Mouse (Mus musculus) left cerebral cortex, postnatal 36 days (tissue): ENCODE measurements around the gene Tbc1d17. TPM values are rescaled to one million over a fixed set of nuclear protein-coding genes. Genes with fewer than 3 reads are reported as not detected.
A peak's percentile ranks its signal among the peaks of the same experiment; 100 is the strongest.
"Not testable (repeated sequence)": the region's sequence is repeated elsewhere in the genome, so short reads cannot be mapped to it uniquely, and the experiment has no call there.

Experiments used
- DNase-seq, 2 experiments: peaks; one replicate each; pipeline ENCODE4 v3.0.0; 2021 to 2022; ENCODE audit warnings: low spot score in 2 of 2, mixed read lengths in 1 of 2
- intact Hi-C: fragments of 180-260 bp; cut with DNase I; formaldehyde crosslinking; loops from one replicate; pipeline ENCODE4 v1.15.1; 2025
- total RNA-seq, 2 experiments: library from RNA; stranded (reverse); gene quantifications; 2 replicates each; pipeline ENCODE4 v1.2.3; 2021

Tbc1d17 gene
- total RNA-seq = 10 to 100 TPM; 71.9 to 75.6 TPM

DNA sequence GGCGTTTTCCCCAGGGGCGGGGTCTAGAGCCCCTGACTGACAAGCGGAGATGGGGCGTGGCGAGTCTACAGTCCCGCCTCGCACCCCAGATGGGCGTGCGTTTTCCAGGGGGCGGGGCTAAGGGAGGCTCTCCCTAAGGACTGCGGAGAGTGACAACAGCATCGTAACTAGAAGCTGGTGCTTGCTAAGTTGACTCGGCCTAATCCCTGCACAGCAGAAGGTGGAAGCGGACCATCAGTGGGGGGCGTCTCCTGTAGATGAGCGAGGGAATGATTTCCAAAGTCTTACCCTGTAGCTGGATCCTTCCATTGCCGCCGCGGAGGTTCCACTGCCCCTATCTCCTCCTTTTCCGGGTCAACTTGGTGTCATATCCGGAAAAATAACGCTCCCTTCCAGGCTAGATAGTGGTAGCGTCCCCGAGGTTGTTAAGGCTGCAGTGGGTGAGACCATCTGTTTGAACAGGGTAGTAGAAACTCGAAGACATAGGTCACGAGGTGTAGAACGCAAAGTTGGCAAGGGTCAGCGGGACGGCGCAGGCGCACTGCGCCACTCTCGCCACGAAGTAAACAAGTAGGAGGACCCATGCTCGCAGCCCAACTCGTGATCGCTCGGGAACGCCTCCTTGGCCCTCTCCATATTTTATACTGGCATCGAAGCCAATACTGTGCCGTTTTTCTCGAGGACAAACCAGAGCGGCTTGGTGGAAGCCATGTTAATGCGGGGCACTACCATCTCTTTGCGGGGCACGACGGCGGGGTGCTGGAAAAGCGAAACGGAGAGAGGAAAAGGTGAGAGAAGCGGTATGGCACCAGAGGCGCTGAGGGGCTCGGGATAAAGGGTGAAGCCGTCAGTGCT is at the start of gene Tbc1d17, which contains the start of gene Akt1s1:
Gene Tbc1d17, minus strand, starts transcription at position 519 of the 855 bp plus-strand sequence.
Gene Akt1s1, plus strand, starts transcription at position 431 of the 855 bp plus-strand sequence.
- intact Hi-C loops = loop anchor here (1.0 kb wide), 1 partner anchor 21 kb away; the partner anchor contains the start of gene Ptov1
- DNase-seq = peak; percentile 100

DNA sequence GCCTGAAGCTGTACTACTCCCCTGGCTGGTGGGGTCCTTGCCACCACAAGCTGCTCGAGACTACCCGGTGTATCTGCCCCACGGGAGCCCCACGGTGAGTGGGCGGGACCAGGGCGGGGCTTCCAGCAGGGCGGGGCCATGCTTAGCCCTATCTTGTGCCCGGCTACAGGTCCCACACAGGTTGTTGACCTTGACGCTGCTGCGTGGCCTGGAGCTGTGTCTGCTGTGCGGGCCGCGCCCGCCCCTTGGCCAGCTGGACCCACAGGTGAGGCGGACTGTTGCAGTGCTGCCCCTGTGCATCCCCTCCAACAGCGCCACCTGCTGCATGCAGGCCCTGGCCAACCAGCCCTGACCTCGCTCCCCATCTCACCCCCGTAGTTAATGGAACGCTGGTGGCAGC is 49.7 kb upstream of the Tbc1d17 start:
- intact Hi-C loops = no loop called here
- no peak for DNase-seq

DNA sequence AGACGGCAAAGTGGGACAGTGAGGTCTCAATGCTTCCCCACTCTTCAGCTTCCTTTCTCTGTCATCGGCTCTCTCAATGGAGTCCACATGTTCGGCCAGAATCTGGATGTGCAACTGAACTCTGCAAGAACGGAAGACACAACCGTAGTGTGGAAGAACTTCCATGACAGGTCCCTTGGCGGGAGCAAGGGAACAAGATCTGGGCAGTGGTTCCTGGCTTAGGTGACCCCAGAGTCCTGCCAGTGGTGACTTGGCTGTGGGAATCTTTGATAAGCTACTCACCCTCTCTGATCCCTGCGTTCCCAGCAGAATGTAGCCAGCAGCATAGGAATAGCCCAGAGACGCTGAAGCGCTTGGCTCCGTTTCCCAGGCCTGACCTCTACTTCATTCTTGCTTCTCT is 47.6 kb upstream of the Tbc1d17 start:
- no peak for DNase-seq
- intact Hi-C loops = no loop called here

DNA sequence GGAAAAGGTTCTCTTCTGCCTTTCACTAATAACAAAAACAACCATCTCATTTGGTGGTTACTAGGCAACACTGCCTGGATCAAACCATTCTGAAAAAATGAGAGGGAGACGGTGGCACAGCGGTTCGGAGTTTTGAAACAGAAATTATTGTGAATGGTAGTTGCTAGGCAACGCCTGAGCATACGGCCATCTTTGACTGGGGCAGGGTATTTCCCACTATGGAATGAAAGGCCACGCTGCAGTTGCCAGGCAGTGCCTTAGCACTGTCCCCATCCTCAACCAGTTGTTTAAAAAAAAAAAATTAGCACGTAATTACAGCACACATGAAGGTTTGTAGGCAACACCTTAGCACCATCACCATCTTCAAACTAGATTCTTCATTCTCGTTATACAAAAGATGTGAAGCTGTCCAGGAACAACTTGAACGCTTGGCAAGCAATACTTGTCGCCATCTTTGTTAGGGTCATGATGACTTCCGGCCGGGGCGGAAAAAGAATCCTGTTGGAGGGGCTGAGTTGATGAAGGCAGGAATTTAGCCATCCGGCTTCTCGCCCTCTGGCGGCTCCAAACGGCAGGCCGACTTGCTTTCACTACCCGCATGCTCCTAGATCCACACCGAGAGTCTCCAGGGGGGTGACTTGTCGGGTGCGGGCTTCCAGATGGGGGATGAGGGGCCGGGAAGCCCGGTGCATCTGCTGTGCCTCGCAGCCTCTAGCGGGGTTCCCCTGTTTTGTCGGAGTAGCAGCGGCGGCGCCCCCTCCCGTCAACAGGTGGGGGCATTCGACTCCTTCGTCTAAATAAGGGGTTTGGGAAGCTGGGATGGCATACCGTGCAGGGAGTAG is 46.9 kb upstream of the Tbc1d17 start, which contains the start of gene Fuz:
Gene Fuz, plus strand, starts transcription at position 487 of the 842 bp plus-strand sequence.
- DNase-seq = peak; percentile 89 to 93
- intact Hi-C loops = no loop called here

DNA sequence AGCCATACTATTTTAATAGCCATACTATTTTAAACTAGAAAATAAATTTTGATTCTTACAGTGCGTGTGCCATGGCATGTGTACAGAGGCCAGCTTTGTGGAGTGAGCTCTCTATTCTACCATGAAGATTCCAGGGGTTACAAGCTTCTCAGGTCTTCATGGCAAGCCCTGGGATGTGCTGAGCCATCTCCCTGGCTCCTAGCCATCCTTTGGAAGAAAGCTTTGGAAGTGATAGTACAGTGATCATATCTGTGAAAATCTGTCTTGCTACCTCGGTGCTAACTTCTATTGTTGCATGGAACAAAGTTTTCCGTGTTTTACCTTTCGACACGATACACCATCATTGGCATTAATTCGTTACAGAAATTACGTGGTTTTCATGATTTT is 46.3 kb upstream of the Tbc1d17 start:
- intact Hi-C loops = no loop called here
- DNase-seq = no peak

DNA sequence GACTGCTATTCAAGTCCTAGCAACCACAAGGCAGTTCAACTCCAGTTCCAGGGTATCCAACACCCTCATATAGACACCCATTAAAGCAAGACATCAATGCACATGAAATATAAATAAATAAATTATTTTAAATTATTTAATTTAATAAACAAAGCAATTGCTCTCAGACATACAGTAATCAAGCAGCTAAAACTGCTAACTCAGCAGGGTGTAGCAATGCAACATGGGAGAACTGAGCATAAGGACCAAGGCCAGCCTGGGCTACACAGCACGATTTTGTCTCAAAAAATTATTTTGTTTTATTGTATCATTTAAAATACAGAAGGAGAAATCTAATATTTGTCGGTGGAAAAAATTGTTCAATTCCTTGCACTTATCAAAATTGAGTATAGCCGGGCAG is 45.3 kb upstream of the Tbc1d17 start:
- intact Hi-C loops = no loop called here
- no peak for DNase-seq

DNA sequence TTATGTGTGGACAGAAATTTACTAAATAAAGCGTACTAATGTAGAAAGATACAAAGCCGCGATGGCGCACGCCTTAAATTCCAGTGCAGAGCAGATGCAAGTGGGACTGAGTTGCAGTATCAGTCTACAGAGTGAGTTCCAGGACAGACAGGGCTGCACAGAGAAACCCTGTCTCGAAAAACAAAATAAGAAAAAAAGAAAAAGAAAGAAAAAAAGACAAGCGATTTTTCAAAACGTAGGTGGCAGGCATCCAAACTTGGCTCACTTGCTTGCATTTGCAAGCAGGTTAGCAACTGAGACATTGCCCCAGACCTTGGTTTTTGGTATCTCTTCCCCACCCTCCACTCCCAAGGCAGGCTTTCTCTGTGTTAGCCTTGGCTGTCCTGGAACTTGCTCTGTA is 44.3 kb upstream of the Tbc1d17 start:
- DNase-seq = no peak
- intact Hi-C loops = no loop called here

DNA sequence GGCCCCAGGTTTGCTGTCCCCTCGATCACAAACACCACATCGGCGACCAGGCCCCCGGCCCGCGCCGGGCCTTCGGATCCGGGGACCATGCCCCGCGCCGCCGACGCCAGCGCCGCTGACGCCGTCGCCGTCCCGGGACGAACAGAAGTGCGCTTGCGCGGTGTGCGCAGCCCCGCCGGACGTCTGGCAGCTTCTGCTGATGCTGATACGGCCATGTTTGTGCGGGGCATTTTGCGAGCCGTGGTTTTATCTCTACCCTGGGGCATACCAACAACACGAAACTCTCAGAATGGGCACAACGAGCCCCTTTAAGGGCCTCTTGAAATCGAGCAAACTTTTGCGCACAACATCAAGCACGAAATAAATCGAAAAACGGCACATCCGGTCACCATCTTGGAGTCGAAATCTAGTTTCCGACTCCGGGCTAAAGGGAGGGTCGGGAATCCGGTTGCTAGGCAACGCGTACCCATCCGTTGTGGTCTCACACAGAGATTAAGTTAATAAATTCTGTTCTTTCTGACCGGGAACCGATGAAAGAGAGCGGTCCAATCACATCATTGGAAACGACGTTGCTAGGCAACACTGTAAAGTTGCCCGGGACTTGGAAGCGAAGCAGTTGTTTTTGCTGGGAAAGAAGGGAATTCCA is 43.5 kb upstream of the Tbc1d17 start, which contains the start of gene Med25:
Gene Med25, minus strand, starts transcription at position 437 of the 646 bp plus-strand sequence.
- peak; percentile 93 to 94 for DNase-seq
- intact Hi-C loops = no loop called here

DNA sequence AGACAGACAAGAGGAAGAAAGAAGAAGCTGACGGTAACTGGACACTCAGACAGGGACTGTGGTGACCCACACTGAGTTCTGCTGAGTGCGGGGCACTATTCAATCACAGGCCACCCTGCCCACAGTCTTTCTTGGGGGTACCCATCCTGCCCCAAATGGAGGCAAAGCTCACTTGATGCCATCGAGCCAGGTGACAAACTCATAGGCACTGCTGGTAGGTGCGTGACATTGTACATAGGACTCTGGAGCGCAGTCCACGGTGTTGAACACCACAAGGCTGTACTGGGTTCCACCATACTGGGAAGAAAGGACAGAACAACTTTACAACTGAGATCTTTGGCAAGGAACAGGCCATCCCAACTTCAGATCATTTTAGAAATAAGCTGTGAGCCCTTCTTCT is 42.7 kb upstream of the Tbc1d17 start:
- DNase-seq = no peak
- intact Hi-C loops = loop anchor here (2.0 kb wide), 1 partner anchor 21 kb away; no protein-coding TSS in a partner anchor

DNA sequence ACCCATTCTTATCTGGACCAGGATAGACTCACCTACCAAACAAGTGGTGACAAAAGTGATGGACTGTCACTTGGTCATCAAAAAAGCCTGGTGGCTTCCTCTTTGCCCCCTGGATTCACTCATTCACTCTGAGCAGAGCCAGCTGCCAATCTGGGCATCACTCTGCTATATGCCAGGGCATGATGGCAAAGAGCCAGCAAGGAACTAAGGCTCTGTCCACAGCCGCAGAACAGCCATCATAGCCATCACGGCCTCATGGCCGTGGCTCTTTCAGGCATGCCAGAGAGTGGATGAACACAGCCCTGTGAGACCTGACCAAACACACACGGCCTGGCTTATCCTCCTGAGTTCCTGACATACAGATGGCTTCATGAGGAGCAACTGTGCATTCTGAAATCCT is 41.9 kb upstream of the Tbc1d17 start:
- intact Hi-C loops = loop anchor here (2.0 kb wide), 1 partner anchor 20 kb away; no protein-coding TSS in a partner anchor
- DNase-seq = no peak

DNA sequence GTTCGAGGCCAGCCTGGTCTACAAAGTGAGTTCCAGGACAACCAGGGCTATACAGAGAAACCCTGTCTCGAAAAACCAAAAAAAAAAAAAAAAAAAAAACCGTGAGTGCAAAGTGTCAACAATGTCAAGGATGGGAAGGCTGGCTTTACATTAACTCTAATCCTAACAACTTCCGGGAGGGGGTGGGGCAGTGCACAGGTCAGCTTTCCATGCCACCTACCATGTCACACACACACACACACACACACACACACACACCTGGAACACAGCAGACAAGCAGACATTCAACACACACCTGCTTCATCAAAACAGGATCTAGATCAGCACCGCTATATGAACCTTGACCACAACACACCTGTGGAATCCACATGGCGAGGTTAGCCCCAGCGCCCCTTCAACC is 41.3 kb upstream of the Tbc1d17 start:
- intact Hi-C loops = loop anchor here (2.0 kb wide), 1 partner anchor 19 kb away; no protein-coding TSS in a partner anchor
- no peak for DNase-seq

DNA sequence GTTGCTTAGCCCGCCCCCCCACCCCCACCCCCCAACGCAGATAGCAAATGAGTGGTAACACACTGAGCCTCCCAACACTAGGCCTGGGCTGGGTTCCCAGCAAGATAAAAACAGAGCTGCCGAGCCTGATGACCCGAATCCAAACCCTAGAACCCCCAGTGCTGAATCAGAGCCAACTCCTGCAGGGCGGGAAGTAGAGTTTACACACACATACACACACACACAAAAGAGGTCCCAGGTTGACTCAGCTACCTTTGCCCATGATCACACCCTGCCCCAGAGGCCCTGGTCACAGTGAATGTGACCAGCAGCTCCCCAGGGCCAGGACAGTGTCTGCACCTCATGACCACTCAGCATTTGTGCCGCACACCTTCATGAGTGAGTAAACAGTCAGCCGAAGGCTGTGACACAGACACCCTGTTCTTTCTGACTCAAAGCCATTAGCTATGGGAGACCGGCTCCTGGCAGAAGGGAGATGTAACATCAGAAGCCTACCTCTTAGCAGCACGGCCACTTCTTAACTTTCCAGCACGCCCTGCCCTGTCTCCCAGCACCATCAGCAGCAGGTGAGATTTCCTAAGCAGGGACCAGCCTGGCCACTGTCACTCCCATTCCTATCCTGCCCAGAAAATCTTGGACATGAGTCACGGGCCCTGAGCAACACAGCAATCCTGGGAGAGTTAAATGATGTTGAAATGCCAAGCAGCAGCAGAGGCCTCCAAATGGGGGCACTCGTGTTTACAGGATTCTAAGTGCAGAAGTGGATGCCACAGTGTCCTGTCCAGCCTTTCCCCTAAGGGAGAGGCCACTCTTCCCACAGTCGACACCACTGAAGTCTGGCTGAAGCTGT is 39.6 kb upstream of the Tbc1d17 start:
- intact Hi-C loops = no loop called here
- DNase-seq = no peak

DNA sequence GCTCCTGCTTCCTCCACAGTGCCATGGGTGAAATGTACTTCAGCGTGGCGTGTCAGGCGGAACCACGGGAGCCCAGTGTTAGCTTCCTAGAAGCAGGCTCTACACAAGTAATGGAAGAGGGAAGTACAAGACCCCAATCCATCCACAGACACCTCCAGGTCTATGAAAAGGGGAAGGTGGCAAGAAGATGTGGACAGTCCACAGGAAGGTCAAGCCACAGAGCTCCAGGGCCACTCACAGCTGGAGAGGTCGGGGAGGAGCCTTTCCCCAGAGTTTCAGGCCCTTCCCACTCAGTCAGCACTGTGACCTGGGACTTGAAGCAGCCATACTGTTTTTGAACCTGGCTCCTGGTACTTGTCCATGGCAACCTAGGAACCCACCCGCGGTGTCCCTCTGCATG is 38.1 kb upstream of the Tbc1d17 start:
- DNase-seq = no peak
- intact Hi-C loops = no loop called here

DNA sequence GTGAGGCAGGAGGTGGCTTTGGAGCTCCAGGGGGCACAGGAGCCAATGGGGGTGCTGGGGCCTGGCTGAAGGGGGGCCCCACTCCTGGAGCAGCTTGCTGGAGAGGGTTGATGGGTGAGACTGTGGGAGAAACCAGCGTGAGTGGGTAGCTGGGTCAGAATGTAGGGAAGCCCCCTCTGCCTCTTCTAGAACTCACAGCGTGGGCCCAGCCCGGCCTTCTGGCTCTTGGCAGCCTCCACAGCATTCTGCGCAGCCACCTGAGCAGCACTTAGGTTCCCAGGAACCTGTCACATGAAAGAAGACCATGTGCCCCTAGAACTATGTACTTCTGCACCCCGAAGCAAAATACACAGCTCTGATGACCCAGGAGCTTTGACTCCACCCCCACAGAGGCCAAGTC is 35.8 kb upstream of the Tbc1d17 start:
- DNase-seq = no peak
- intact Hi-C loops = no loop called here

DNA sequence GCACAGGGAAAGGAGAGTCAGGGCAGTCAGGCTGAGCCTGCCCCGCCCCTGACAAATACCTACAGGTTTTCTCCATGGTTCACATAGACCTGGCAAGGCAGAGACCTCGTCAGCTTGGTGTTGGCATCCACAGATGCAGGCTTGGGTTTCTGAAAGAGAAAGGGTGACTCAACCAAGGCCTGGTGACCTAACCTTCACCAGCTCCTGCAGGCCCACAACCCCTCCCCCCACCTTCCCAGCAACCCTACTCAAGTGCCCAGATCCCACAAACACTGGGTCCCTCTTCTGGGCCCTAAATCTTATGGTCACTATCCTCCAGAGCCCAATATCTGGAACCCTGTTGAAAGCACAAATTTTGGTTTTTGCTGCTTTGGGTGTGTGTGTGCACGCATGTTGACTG is 34.2 kb upstream of the Tbc1d17 start:
- intact Hi-C loops = no loop called here
- no peak for DNase-seq

DNA sequence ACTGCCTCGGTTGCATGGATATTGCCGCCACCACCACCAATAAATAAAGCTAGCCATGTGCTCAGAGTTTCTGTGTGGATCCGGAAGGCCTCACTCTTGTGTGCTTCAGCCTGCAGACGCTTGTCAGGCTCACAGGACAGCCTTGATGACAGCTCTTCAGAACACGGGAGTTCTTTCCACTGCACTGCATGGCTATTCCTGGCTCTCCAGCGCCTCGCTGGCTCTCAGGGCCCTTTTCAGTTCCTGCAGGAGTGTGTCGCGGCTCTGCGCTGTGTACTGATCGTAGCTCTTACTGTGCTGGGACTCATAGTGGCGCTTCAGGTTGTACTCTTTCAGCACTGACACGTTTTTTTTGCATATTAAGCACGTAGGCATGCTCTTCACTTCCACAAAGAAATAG is 29.0 kb upstream of the Tbc1d17 start:
- no peak for DNase-seq
- intact Hi-C loops = no loop called here

DNA sequence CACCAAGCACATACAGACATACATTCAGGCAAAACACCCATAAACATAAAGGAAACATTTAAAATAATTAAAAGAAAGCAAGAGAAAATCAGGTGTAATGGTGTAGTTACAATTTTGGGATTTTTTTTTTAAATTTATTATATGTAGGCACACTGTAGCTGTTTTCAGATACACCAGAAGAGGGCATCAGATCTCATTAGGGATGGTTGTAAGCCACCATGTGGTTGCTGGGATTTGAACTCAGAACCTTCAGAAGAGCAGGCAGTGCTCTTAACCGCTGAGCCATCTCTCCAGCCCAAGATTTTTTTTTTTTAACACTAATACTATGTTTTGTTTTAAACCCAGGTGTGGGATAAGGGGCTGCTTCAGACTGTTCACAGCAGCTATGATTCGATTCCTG is 22.9 kb upstream of the Tbc1d17 start:
- intact Hi-C loops = loop anchor here (2.0 kb wide), 1 partner anchor 19 kb away; no protein-coding TSS in a partner anchor
- DNase-seq = not testable (repeated sequence)

DNA sequence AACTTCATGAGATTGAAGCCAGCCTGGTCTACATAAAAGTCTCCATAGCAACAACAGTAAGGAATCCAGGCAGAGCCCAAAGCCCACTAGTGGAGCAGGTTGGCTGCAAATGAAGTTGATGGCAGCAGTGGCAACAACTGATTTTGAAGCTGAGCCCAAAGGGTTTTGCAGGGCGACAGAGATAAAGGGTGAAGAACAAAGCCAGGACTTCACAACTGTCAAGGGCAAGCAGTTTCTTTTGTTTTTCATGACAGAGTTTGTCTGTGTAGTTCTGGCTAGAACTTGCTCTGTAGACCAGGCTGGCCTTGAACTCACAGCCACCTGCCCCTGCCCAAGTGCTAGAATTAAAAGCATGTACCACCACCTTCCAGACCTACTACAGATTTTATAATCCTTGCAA is 22.3 kb upstream of the Tbc1d17 start:
- DNase-seq = no peak
- intact Hi-C loops = loop anchor here (2.0 kb wide), 1 partner anchor 20 kb away; no protein-coding TSS in a partner anchor

DNA sequence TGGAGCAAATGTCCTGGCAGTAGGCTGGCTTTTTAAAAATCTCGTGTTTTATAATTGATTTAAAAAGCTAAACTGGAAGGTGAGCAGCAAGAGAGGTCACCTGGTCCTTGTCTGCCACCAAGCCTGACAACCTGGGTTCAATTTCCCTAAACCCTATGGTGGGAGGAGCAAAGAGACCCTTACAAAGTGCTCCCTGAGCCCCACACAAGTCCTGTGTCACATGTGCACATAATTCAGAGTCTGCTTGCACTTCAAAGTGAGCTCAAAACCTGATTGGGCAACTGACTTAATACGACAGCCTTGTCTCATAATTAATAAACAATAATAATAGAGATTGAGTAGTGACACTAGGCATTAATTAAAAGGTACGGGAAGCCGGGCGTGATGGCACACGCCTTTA is 21.7 kb upstream of the Tbc1d17 start:
- intact Hi-C loops = loop anchor here (2.0 kb wide), 1 partner anchor 20 kb away; no protein-coding TSS in a partner anchor
- no peak for DNase-seq
